Mouse (Mus musculus): ENCODE data around the gene Camk1d. TPM values are rescaled to one million over a fixed set of nuclear protein-coding genes. Genes with fewer than 3 reads are reported as not detected.
A peak's percentile ranks its signal among the peaks of the same experiment; 100 is the strongest.

The Camk1d gene
- total and polyA plus RNA-seq, 3 experiments: 4.6 to 12.4 (median 4.8) TPM

- no peak for DNase-seq (ENCODE audit: extremely low read depth)
- no peaks in the 10 kb centered on the region for H3K9me3 ChIP-seq (replicated peaks; ENCODE audit: low read length)
- TF ChIP-seq MEF2A (IDR thresholded peaks at IDR 0.05; ENCODE audit: borderline replicate concordance, low read depth, low read length) (no peak), MAFK (IDR thresholded peaks at IDR 0.05; ENCODE audit: insufficient replicate concordance, low read length) (peak; percentile 75)
- no peaks in the 10 kb centered on the region for H3K4me1 ChIP-seq (ENCODE audit: control insufficient read depth in 1 of 2, insufficient read depth in 2 of 2)
- H3K9ac ChIP-seq (ENCODE audit: insufficient read depth, low read depth): no peak overlapping the region
- H3K27ac ChIP-seq (ENCODE audit: insufficient read depth, low read depth): no peak overlapping the region
- no peaks in the 10 kb centered on the region for H3K79me2 ChIP-seq (replicated peaks; ENCODE audit: control insufficient read depth, extremely low read depth, insufficient read depth, poor library complexity, severe bottlenecking)
- no peaks in the 10 kb centered on the region for H3K36me3 ChIP-seq (replicated peaks in 1 of 2; ENCODE audit: control insufficient read depth in 1 of 2, insufficient read depth in 1 of 2, low read length in 1 of 2)
- H3K4me3 ChIP-seq (replicated peaks in 1 of 3; ENCODE audit: low read depth in 2 of 3, low read length in 2 of 3, poor library complexity in 1 of 3): no peak overlapping the region
- H3K4me2 ChIP-seq (ENCODE audit: insufficient read depth, low read depth, poor library complexity, severe bottlenecking): no peak overlapping the region
- dilution Hi-C loops (cut with MboI; ENCODE audit: extremely low pct_ligation_motif_present, extremely low pct_unique_long_range_greater_than_20kb, low sequenced_read_pairs) (no loop called here), in situ Hi-C loops (cut with MboI; ENCODE audit: low pct_ligation_motif_present, low pct_unique_long_range_greater_than_20kb, low sequenced_read_pairs) (no loop called here)
- H3K27me3 ChIP-seq (replicated peaks): no peaks in the 10 kb centered on the region
Observed at GRCm38 (mm10) chr2:5750872-5751271, 36.6 kb upstream of the Camk1d start.

GRCm38 (mm10) chr2:5749210-5749609 is 34.9 kb upstream of the Camk1d start:
- no peak overlapping the region for H3K4me3 ChIP-seq (replicated peaks in 1 of 3; ENCODE audit: low read depth in 2 of 3, low read length in 2 of 3, poor library complexity in 1 of 3)
- no peak overlapping the region for H3K9ac ChIP-seq (ENCODE audit: insufficient read depth, low read depth)
- H3K27ac ChIP-seq (ENCODE audit: insufficient read depth, low read depth): no peak overlapping the region
- no peak for DNase-seq (ENCODE audit: extremely low read depth)
- no peaks in the 10 kb centered on the region for H3K9me3 ChIP-seq (replicated peaks; ENCODE audit: low read length)
- in situ Hi-C loops (cut with MboI; ENCODE audit: low pct_ligation_motif_present, low pct_unique_long_range_greater_than_20kb, low sequenced_read_pairs): no loop called here
- no peaks in the 10 kb centered on the region for H3K27me3 ChIP-seq (replicated peaks)
- no peaks in the 10 kb centered on the region for H3K79me2 ChIP-seq (replicated peaks; ENCODE audit: control insufficient read depth, extremely low read depth, insufficient read depth, poor library complexity, severe bottlenecking)
- H3K4me2 ChIP-seq (ENCODE audit: insufficient read depth, low read depth, poor library complexity, severe bottlenecking): no peak overlapping the region
- dilution Hi-C loops (cut with MboI; ENCODE audit: extremely low pct_ligation_motif_present, extremely low pct_unique_long_range_greater_than_20kb, low sequenced_read_pairs): no loop called here
- TF ChIP-seq CHD1 (IDR thresholded peaks at IDR 0.05; ENCODE audit: low read depth, low read length): no peak
- TF ChIP-seq SIN3A (IDR thresholded peaks at IDR 0.05; ENCODE audit: low read length): no peak
- TF ChIP-seq ETS1 (conservative IDR thresholded peaks at IDR 0.05; ENCODE audit: low read depth, low read length): no peak
- no peak for TF ChIP-seq CHD2 (IDR thresholded peaks at IDR 0.05; ENCODE audit: low read length)
- TF ChIP-seq RCOR1 (conservative IDR thresholded peaks at IDR 0.05; ENCODE audit: low read depth, low read length): no peak
- no peak for TF ChIP-seq TBP (conservative IDR thresholded peaks at IDR 0.05; ENCODE audit: low read depth, low read length)
- no peak for TF ChIP-seq NRF1 (IDR thresholded peaks at IDR 0.05; ENCODE audit: low read depth, low read length)
- TF ChIP-seq KAT2A (IDR thresholded peaks at IDR 0.05; ENCODE audit: insufficient replicate concordance, low read length): no peak
- no peak for TF ChIP-seq MYC (IDR thresholded peaks at IDR 0.05; ENCODE audit: low read depth, low read length)
- TF ChIP-seq ZNF384 (IDR thresholded peaks at IDR 0.05; ENCODE audit: low read depth, low read length): no peak
- TF ChIP-seq JUND (conservative IDR thresholded peaks at IDR 0.05; ENCODE audit: low read depth, low read length): no peak
- TF ChIP-seq POLR2AphosphoS2 (IDR thresholded peaks at IDR 0.05; ENCODE audit: low read depth, low read length): no peak
- TF ChIP-seq ZKSCAN1 (IDR thresholded peaks at IDR 0.05; ENCODE audit: borderline replicate concordance, low read depth, low read length): no peak
- no peaks in the 10 kb centered on the region for H3K36me3 ChIP-seq (replicated peaks in 1 of 2; ENCODE audit: control insufficient read depth in 1 of 2, insufficient read depth in 1 of 2, low read length in 1 of 2)
- no peaks in the 10 kb centered on the region for H3K4me1 ChIP-seq (ENCODE audit: control insufficient read depth in 1 of 2, insufficient read depth in 2 of 2)
